Mouse (Mus musculus): ENCODE measurements at regions not wholly inside any gene's neighbourhood (a gene's known extent, or its start where the extent isn't known, plus 50 kb on each side); places are given as distances from the start of the nearest gene placed in this dataset.

- no peak for TF ChIP-seq POLR2A (IDR thresholded peaks at IDR 0.05; ENCODE audit: insufficient read depth, low read depth, low read length)
- TF ChIP-seq CTCF (IDR thresholded peaks at IDR 0.05; ENCODE audit: insufficient read depth, low read depth, low read length), result no peak
Measured at GRCm38 (mm10) chr14:54148626-54149025, 105.3 kb downstream of the Dad1 start.

All from olfactory bulb, adult 2 months (tissue).